Mouse (Mus musculus) liver, postnatal 0 days (tissue): ENCODE results near the gene Pidd1.
A peak's percentile ranks its signal among the peaks of the same experiment; 100 is the strongest.

Experiments
- CTCF ChIP-seq: sonication (generic); IDR thresholded peaks from 2 replicates; pipeline ENCODE4 v1.5.1; 2016; ENCODE audit warnings: antibody characterized with exemption, low read depth
- EP300 ChIP-seq: IDR thresholded peaks from 2 replicates; pipeline ENCODE4 v1.6.1; 2016; ENCODE audit warnings: antibody characterized with exemption, low read depth, mild to moderate bottlenecking

DNA sequence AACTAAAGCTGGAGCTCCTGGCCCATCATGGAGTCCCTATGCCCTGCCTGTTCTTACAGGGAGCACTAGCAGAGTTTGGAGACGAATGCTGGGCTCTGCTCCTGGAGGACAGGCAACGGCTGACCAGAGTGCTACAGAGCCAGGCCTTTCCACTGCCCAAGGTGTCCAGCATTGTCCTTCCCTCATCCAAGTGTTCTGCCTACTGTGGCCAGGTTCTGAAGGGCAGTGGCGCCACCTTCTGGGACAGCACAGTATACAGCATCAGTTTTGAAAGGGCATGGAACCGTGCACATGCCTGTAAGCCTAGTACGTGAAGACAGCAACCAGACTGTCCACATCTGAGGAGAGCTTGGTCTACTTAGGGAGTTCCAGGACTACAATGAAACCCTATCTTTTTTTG lies 40.5 kb downstream of the Pidd1 start:
- TF ChIP-seq CTCF (peak; percentile 98), EP300 (no peak)
